Mouse (Mus musculus) gastrocnemius, adult 8-10 months (tissue): ENCODE results near the gene Tuba4a. TPM values are rescaled to one million over a fixed set of nuclear protein-coding genes. Genes with fewer than 3 reads are reported as not detected.

ENCODE experiments used
- DNase-seq, 2 experiments: peaks; one replicate each; pipeline ENCODE4 v3.0.0; 2022; ENCODE audit warnings: low spot score in 2 of 2
- microRNA-seq: library from miRNA; unstranded; fragments of <30 nt; microRNA quantifications from one replicate; pipeline ENCODE4 v1.2.0, GENCODE M21; 2022
- total RNA-seq, 4 experiments: library from RNA; stranded (reverse); gene quantifications; 2 replicates each; pipeline ENCODE4 v1.2.4; 2022

Gene Tuba4a
- total RNA-seq, 4 experiments from 2014 or later = 1,243 to 1,380 (median 1,348) TPM

DNA sequence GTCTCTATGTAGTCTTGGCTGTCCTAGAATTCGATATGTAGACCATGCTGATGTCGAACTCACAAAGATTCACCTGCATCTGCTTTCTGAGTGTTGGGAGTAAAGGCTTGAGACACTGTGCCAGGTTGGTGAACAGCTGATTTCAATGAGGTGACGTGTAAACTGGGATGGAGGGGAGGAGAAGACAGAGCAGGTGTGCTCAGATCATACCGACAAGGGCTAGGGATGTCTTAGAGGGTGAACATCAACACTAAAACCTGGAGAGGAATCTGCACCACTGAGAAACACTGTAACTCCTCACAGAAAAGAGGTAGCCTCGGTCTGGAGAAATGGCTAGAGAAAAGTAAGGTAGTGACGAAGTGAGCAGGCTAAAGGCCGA is 51.6 kb downstream of the Tuba4a start:
- no peak for DNase-seq

Small RNAs within 50 kb of the gene (microRNA-seq; reads per million reads assigned to microRNA genes)
- not detected for gene Gm27943

Other genes starting within 250 kb of the Tuba4a start
- 1 to 10 TPM; 4.3 to 5.7 (median 4.7) TPM for gene Nhej1, start 94.7 kb downstream of the Tuba4a start, total RNA-seq
- gene Slc23a3, start 86.0 kb downstream of the Tuba4a start, total RNA-seq = under 1 TPM in 2 of 4 experiments, not detected in 2; 0.22 to 0.27 TPM
- 10 to 100 TPM; 15.6 to 18.5 (median 15.9) TPM for gene Cnppd1, start 77.2 kb downstream of the Tuba4a start, total RNA-seq
- gene Retreg2, start 77.1 kb downstream of the Tuba4a start, total RNA-seq = 10 to 100 TPM in 1 of 4 experiments, 1 to 10 TPM in 3; 7.6 to 10.3 (median 9.2) TPM
- 10 to 100 TPM; 14.1 to 20.1 (median 15.3) TPM for gene Zfand2b, start 51.2 kb downstream of the Tuba4a start, total RNA-seq
- 10 to 100 TPM; 18.4 to 20.8 (median 19.1) TPM for gene Abcb6, start 39.5 kb downstream of the Tuba4a start, total RNA-seq
- gene Ankzf1, start 27.7 kb downstream of the Tuba4a start, total RNA-seq = 1 to 10 TPM; 3.4 to 5.9 (median 4.2) TPM
- 100 to 1,000 TPM in 3 of 4 experiments, 10 to 100 TPM in 1; 98.1 to 122 (median 111) TPM for gene Atg9a, start 27.7 kb downstream of the Tuba4a start, total RNA-seq
- gene Glb1l, start 9.1 kb downstream of the Tuba4a start, total RNA-seq = 1 to 10 TPM in 2 of 4 experiments, under 1 TPM in 2; 0.73 to 2.3 (median 1.3) TPM
- gene Stk16, start 9.0 kb downstream of the Tuba4a start, total RNA-seq = 10 to 100 TPM; 15.2 to 20.5 (median 19.6) TPM
- not detected for gene A630095N17Rik, start 12.2 kb upstream of the Tuba4a start, total RNA-seq
- 10 to 100 TPM; 84.3 to 97.1 (median 85.1) TPM for gene Dnajb2, start 16.5 kb upstream of the Tuba4a start, total RNA-seq
- gene Ptprn, start 44.6 kb upstream of the Tuba4a start, total RNA-seq = under 1 TPM in 3 of 4 experiments, not detected in 1; 0.07 to 0.31 (median 0.08) TPM
- gene Resp18, start 58.5 kb upstream of the Tuba4a start, total RNA-seq = not detected
- 10 to 100 TPM; 38.7 to 46.5 (median 44.1) TPM for gene Dnpep, start 98.1 kb upstream of the Tuba4a start, total RNA-seq
- gene Des, start 140.5 kb upstream of the Tuba4a start, total RNA-seq = 1,000 to 10,000 TPM; 2,187 to 2,605 (median 2,481) TPM
- 100 to 1,000 TPM; 283 to 320 (median 317) TPM for gene Speg, start 155.4 kb upstream of the Tuba4a start, total RNA-seq
- gene Gmppa, start 216.1 kb upstream of the Tuba4a start, total RNA-seq = 10 to 100 TPM; 41.1 to 50.3 (median 42.8) TPM
- gene Asic4, start 230.6 kb upstream of the Tuba4a start, total RNA-seq = not detected